Mouse (Mus musculus) CH12.LX (cell line): ENCODE measurements around the gene Myo1d. TPM values are rescaled to one million over a fixed set of nuclear protein-coding genes. Genes with fewer than 3 reads are reported as not detected.

ENCODE experiments used
- DNase-seq: peaks from one replicate; pipeline ENCODE4 v3.0.0-alpha.2; 2013; ENCODE audit errors: extremely low read depth
- H3K27ac ChIP-seq: 2 replicates; pipeline ENCODE4 v1.5.1; 2012; ENCODE audit warnings: low read depth, mild to moderate bottlenecking, control low read depth, moderate library complexity; ENCODE audit not compliant: insufficient read depth
- H3K27me3 ChIP-seq: replicated peaks from 2 replicates; pipeline ENCODE3; 2012; ENCODE audit warnings: inconsistent platforms
- H3K36me3 ChIP-seq, 2 experiments: replicated peaks in 1 of 2; 2 replicates each; pipeline versions ENCODE3 to v1.6.1; 2012; ENCODE audit warnings: inconsistent platforms in 1 of 2, low read length in 1 of 2, mild to moderate bottlenecking in 1 of 2, mixed read lengths in 1 of 2, moderate library complexity in 1 of 2; ENCODE audit not compliant: control insufficient read depth in 1 of 2, insufficient read depth in 1 of 2
- H3K4me1 ChIP-seq, 2 experiments: 2 replicates each; pipeline ENCODE4 v1.6.1; 2012; ENCODE audit warnings: inconsistent platforms in 1 of 2, moderate library complexity in 1 of 2; ENCODE audit not compliant: insufficient read depth in 2 of 2, control insufficient read depth in 1 of 2
- H3K4me2 ChIP-seq: 2 replicates; pipeline ENCODE4 v1.6.1; 2012; ENCODE audit warnings: low read depth, mild to moderate bottlenecking, control low read depth; ENCODE audit not compliant: poor library complexity, insufficient read depth, severe bottlenecking
- H3K4me3 ChIP-seq, 3 experiments: fragments of 150-350 bp in 1 of 3; sonication (generic) in 1 of 3; replicated peaks in 1 of 3; 2 replicates each; pipeline versions ENCODE3 to v1.5.1; 2011 to 2012; ENCODE audit warnings: low read depth in 2 of 3, low read length in 2 of 3, mild to moderate bottlenecking in 2 of 3, moderate library complexity in 2 of 3, control low read depth in 1 of 3, improper control_type of control experiment in 1 of 3, inconsistent platforms in 1 of 3, mixed read lengths in 1 of 3; ENCODE audit not compliant: poor library complexity in 1 of 3
- H3K79me2 ChIP-seq: replicated peaks from 2 replicates; pipeline ENCODE4 v1.6.1; 2012; ENCODE audit warnings: mild to moderate bottlenecking, moderate library complexity; ENCODE audit not compliant: control insufficient read depth, poor library complexity, insufficient read depth, severe bottlenecking; ENCODE audit errors: extremely low read depth
- H3K9ac ChIP-seq: 2 replicates; pipeline ENCODE4 v1.6.1; 2012; ENCODE audit warnings: low read depth, mild to moderate bottlenecking, control low read depth, moderate library complexity; ENCODE audit not compliant: insufficient read depth
- H3K9me3 ChIP-seq: replicated peaks from 2 replicates; pipeline ENCODE3; 2012; ENCODE audit warnings: low read length, inconsistent platforms, mixed read lengths
- BHLHE40 ChIP-seq: IDR thresholded peaks from 2 replicates; pipeline ENCODE4 v1.6.1; 2011; ENCODE audit warnings: mild to moderate bottlenecking, low read depth, low read length, improper control_type of control experiment
- CTCF ChIP-seq, 2 experiments: IDR thresholded peaks in 1 of 2; conservative IDR thresholded peaks in 1 of 2; 2 replicates each; pipeline ENCODE4 v1.5.1; 2011 to 2012; ENCODE audit warnings: low read depth in 2 of 2, low read length in 2 of 2, improper control_type of control experiment in 1 of 2, inconsistent platforms in 1 of 2, mild to moderate bottlenecking in 1 of 2, moderate library complexity in 1 of 2
- EP300 ChIP-seq: IDR thresholded peaks from 2 replicates; pipeline ENCODE4 v1.6.1; 2011; ENCODE audit warnings: low read length, improper control_type of control experiment
- ETS1 ChIP-seq: conservative IDR thresholded peaks from 2 replicates; pipeline ENCODE4 v1.6.1; 2012; ENCODE audit warnings: low read depth, mild to moderate bottlenecking, inconsistent platforms, low read length, improper control_type of control experiment, moderate library complexity
- GABPA ChIP-seq: IDR thresholded peaks from 2 replicates; pipeline ENCODE4 v1.6.1; 2012; ENCODE audit warnings: low read depth, low read length, improper control_type of control experiment, inconsistent platforms; ENCODE audit not compliant: insufficient replicate concordance
- IRF4 ChIP-seq: IDR thresholded peaks from 2 replicates; pipeline ENCODE4 v1.6.1; 2014; ENCODE audit warnings: low read depth, mild to moderate bottlenecking, inconsistent platforms, low read length, improper control_type of control experiment
- JUND ChIP-seq: conservative IDR thresholded peaks from 2 replicates; pipeline ENCODE4 v1.6.1; 2011; ENCODE audit warnings: low read depth, low read length, improper control_type of control experiment
- KAT2A ChIP-seq: IDR thresholded peaks from 2 replicates; pipeline ENCODE4 v1.6.1; 2012; ENCODE audit warnings: low read length, improper control_type of control experiment, inconsistent platforms; ENCODE audit not compliant: insufficient replicate concordance
- MAFK ChIP-seq: IDR thresholded peaks from 2 replicates; pipeline ENCODE4 v1.6.1; 2011; ENCODE audit warnings: low read length, improper control_type of control experiment; ENCODE audit not compliant: insufficient replicate concordance
- MAX ChIP-seq: IDR thresholded peaks from 2 replicates; pipeline ENCODE4 v1.6.1; 2011; ENCODE audit warnings: low read length, improper control_type of control experiment
- NRF1 ChIP-seq: IDR thresholded peaks from 2 replicates; pipeline ENCODE4 v1.6.1; 2014; ENCODE audit warnings: low read depth, mild to moderate bottlenecking, inconsistent platforms, low read length, improper control_type of control experiment, moderate library complexity
- TBP ChIP-seq: conservative IDR thresholded peaks from 2 replicates; pipeline ENCODE4 v1.6.1; 2011; ENCODE audit warnings: low read depth, low read length, improper control_type of control experiment
- TCF12 ChIP-seq: IDR thresholded peaks from 2 replicates; pipeline ENCODE4 v1.6.1; 2014; ENCODE audit warnings: low read depth, mild to moderate bottlenecking, inconsistent platforms, low read length, improper control_type of control experiment
- UBTF ChIP-seq: IDR thresholded peaks from 2 replicates; pipeline ENCODE4 v1.6.1; 2012; ENCODE audit warnings: low read depth, mild to moderate bottlenecking, inconsistent platforms, low read length, improper control_type of control experiment, moderate library complexity
- ZC3H11A ChIP-seq: IDR thresholded peaks from 2 replicates; pipeline ENCODE4 v1.6.1; 2012; ENCODE audit warnings: low read depth, mild to moderate bottlenecking, inconsistent platforms, low read length, improper control_type of control experiment
- ZKSCAN1 ChIP-seq: IDR thresholded peaks from 2 replicates; pipeline ENCODE4 v1.6.1; 2012; ENCODE audit warnings: low read depth, inconsistent platforms, low read length, improper control_type of control experiment, borderline replicate concordance
- ZMIZ1 ChIP-seq: IDR thresholded peaks from 2 replicates; pipeline ENCODE4 v1.6.1; 2012; ENCODE audit warnings: low read depth, mild to moderate bottlenecking, inconsistent platforms, low read length, improper control_type of control experiment
- dilution Hi-C: fragments of 300-500 bp; cut with MboI; formaldehyde crosslinking; loops from 2 replicates; pipeline ENCODE4 v1.14.3; 2020; ENCODE audit warnings: low sequenced_read_pairs; ENCODE audit not compliant: extremely low pct_unique_long_range_greater_than_20kb, extremely low pct_ligation_motif_present
- in situ Hi-C: fragments of 300-500 bp; cut with MboI; formaldehyde crosslinking; loops from 3 replicates; pipeline ENCODE4 v1.14.3; 2019; ENCODE audit warnings: low sequenced_read_pairs, low pct_ligation_motif_present, low pct_unique_long_range_greater_than_20kb, mixed read lengths
- polyA plus RNA-seq: library from polyadenylated mRNA; unstranded; fragments of >175 nt; gene quantifications from 2 replicates; pipeline ENCODE4 v1.2.1, GENCODE M21; 2012; ENCODE audit warnings: low read depth; ENCODE audit not compliant: insufficient read length
- total RNA-seq, 2 experiments: library from RNA; depleted of rRNA; stranded (reverse); fragments of 300-350 nt in 1 of 2; fragments of >200 nt in 1 of 2; gene quantifications; 2 replicates each; pipeline ENCODE4 v1.2.3; 2012 to 2014

Myo1d gene
- total and polyA plus RNA-seq, 3 experiments: 2.2 to 5.6 (median 2.9) TPM

DNA sequence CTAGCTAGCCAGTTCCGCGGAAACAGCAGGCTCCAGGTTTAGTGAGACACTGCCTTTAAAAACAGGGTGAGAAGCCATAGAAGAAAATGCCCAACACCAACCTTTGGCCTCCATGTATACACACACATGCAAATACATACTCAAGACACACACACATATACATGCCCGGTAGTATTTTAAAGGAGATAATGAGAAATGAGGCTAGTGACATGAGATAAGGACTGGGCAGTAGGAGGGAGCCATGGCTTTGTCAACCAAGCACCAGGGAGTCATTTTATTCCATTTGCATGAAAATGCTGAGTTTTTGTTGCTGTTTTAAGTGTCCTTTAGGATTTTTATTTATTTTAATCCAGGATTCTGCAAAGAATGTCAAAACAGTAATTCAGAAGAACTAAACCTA lies 10.6 kb upstream of the Myo1d start:
- Histone ChIP-seq H3K4me1 (peaks cover 9 to 26% of the 10 kb centered on the region in 2 experiments), H3K27me3 (no peaks in the 10 kb centered on the region), H3K9me3 (no peaks in the 10 kb centered on the region), H3K36me3 (no peaks in the 10 kb centered on the region), H3K4me2 (no peak overlapping the region), H3K79me2 (no peaks in the 10 kb centered on the region), H3K4me3 (no peak overlapping the region), H3K9ac (no peak overlapping the region), H3K27ac (no peak overlapping the region)
- no peak for TF ChIP-seq ZMIZ1
- no peak for TF ChIP-seq MAX
- DNase-seq: no peak
- in situ Hi-C loops (no loop called here), dilution Hi-C loops (no loop called here)

DNA sequence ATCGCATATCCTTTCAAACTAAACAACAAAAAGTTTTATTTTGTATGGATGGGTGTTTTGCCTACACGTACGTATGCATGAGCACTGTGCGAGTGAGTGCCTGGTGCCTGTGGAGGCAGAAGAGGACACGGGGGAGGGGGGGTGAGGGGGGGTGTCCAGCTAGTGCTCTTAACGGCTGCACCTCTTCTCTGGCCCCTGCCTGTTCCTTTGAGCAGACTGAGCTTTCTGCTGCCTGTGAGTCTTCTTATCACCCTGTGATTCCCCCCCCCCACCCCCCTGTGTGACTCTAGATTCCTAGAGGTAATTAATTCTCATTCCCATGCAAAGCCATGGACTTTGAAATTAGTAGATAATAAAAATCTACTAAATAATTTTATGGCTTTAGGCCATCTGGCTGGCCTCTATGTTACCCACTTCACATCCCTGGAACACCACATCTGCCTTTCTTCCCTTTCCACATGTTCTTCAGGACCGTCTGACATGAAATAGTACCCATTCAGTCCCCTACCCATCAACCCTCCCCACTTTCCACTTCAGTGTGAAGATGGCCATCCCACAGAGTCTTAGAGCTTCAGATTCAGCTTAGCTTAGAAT lies 9.9 kb upstream of the Myo1d start:
- Histone ChIP-seq H3K36me3 (no peaks in the 10 kb centered on the region), H3K27me3 (no peaks in the 10 kb centered on the region), H3K27ac (no peak overlapping the region), H3K9ac (no peak overlapping the region), H3K4me3 (no peak overlapping the region), H3K4me2 (no peak overlapping the region), H3K4me1 (peaks cover 11 to 33% of the 10 kb centered on the region in 2 experiments), H3K79me2 (no peaks in the 10 kb centered on the region), H3K9me3 (no peaks in the 10 kb centered on the region)
- TF ChIP-seq ZKSCAN1 (no peak), ZC3H11A (no peak), BHLHE40 (no peak), NRF1 (no peak), MAFK (no peak), KAT2A (no peak), ETS1 (no peak), TCF12 (no peak), TBP (no peak), EP300 (no peak), IRF4 (no peak), GABPA (no peak), MAX (no peak), CTCF (conservative IDR thresholded peaks at IDR 0.05 in 1 of 2, IDR thresholded peaks at IDR 0.05 in 1 of 2; ENCODE audit: low read depth in 2 of 2, low read length in 2 of 2) (no peak), JUND (no peak), UBTF (no peak)
- in situ Hi-C loops (loop anchor here (10.0 kb wide), 1 partner anchor 95 kb away; no protein-coding TSS in a partner anchor), dilution Hi-C loops (no loop called here)
- DNase-seq: no peak
